Mouse (Mus musculus) bone marrow, adult 2 months (tissue): ENCODE data around the gene Ace3.

ENCODE experiments used
- CTCF ChIP-seq: fragments of 200-500 bp; IDR thresholded peaks from 2 replicates; pipeline ENCODE4 v1.5.1; 2011; ENCODE audit warnings: low read length, control low read depth; ENCODE audit not compliant: control insufficient read depth, insufficient read depth
- POLR2A ChIP-seq: fragments of 200-500 bp; IDR thresholded peaks from 2 replicates; pipeline ENCODE4 v1.6.1; 2011; ENCODE audit warnings: low read depth, mild to moderate bottlenecking, control low read depth, low read length, borderline replicate concordance; ENCODE audit not compliant: control insufficient read depth

DNA sequence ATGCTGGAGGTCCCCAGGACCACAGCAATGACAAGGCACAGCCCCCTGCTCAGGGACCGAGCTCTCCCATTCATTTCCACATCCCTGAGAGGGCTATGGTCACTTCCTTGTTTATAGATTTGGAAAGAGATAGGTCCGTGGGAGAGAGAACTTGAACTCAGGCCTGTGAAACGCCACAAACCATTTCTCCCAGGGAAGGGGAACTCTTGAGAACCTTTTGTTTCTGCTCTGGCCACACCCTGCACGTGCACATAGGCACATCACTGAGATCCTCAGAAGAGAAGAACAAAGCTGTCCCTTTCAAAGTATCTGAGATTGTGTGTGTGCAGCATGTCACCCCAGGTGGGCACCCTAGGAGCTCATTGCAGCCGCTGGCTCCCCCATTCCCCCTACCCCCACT, 15.8 kb upstream of the Ace3 start:
- TF ChIP-seq POLR2A: no peak
- TF ChIP-seq CTCF: no peak
